Mouse (Mus musculus) retina, adult 2 months (tissue): ENCODE measurements at regions not wholly inside any gene's neighbourhood (a gene's known extent, or its start where the extent isn't known, plus 50 kb on each side); places are given as distances from the start of the nearest gene placed in this dataset.

ENCODE experiments used
- DNase-seq: peaks from one replicate; pipeline ENCODE4 v3.0.0-alpha.2; 2012; ENCODE audit warnings: low read depth, low spot score

DNA sequence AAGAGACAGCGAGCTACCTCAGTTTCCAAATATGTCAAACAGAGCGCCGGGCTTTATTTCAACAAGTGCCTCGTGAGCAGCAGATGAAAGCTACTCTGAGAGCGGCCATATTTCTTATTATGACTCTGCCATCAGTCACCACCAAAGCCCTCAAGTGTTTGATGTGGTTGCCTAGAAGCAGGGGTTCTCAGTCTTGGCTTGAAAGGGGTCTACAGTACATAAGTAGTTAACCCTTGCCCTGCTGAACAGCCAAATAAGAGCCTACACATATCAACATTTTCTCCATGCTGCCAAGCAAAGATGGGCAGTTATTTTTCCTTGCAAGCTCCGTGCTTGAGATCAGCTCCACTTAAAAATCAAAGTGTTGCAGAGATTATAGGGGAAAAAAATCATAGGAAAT, 788.8 kb downstream of the Nr2f2 start:
- no peak for DNase-seq

- no peak for DNase-seq
These were observed 789.9 kb downstream of the Nr2f2 start for GRCm38 (mm10) chr7:69576596-69576995.

DNA sequence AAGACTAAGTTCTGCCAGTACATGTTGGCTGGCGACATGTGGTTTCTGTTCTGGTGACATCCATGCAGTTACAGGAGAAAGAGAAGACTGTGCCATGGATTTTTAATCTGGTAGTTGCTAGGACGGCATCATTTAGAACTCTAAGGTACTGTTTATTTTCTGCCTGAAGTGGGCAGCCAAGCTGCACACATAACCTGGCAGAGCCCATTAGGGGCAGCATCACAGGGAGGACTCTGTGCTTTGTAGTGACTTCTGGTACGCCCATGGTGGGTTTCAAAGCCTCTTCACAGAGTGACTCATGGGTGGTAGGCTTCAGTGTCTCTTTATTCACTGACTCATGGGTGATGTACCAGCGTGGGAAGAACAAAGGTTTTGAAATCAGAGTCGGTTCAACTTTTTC, 792.8 kb downstream of the Nr2f2 start:
- no peak for DNase-seq

- DNase-seq = no peak
These were observed 793.7 kb downstream of the Nr2f2 start for GRCm38 (mm10) chr7:69572626-69573394.

DNA sequence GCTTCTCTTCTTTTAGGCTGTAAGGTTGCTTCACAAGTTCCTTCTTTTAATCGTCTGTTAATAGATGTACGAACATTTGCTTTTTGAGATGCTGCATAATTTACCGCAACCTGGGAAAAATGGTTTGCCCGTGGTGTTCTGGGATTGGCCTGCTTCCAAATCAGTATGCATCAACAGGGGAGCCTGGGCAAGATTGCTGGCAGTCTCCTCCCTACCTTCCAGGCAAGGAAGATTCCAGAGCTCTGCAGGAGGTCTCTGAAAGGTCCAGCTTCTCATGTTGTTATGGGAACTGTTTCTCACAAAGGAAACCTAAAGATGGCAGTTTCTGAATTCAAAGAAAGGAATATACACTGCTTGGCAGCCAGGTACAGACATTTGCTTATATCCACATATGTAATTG, 799.6 kb downstream of the Nr2f2 start:
- no peak for DNase-seq

GRCm38 (mm10) chr7:69564432-69564831, 802.1 kb downstream of the Nr2f2 start:
- no peak for DNase-seq

DNA sequence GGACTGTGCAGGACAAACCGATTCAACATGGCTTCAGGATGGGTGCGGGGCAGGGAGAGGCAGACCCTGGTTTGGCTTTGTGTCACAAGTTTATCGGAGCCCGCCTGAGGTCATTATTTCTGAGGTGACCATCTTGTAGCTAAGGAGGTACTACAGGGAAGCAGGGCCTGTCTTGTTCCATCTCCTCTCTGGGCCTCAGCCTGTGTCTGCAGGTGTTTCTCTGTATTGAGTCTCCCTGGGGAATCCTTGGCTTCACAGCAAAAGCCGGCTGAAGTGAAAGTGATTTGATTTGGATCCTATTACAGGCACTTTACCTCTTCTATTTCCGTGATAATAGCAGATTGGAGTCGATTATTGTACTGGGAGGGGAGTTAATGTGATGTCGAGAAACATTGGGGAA, 805.7 kb upstream of the Arrdc4 start:
- no peak for DNase-seq

GRCm38 (mm10) chr7:69553981-69554380, 804.9 kb upstream of the Arrdc4 start:
- no peak for DNase-seq

GRCm38 (mm10) chr7:69536072-69536471, 787.0 kb upstream of the Arrdc4 start:
- DNase-seq = no peak

GRCm38 (mm10) chr7:69513966-69514365, 764.9 kb upstream of the Arrdc4 start:
- no peak for DNase-seq

GRCm38 (mm10) chr7:69510389-69510788, 761.3 kb upstream of the Arrdc4 start:
- DNase-seq = no peak

- no peak for DNase-seq
These were observed 744.3 kb upstream of the Arrdc4 start for GRCm38 (mm10) chr7:69493062-69493930.

- peak; percentile 36 for DNase-seq
These were observed 741.8 kb upstream of the Arrdc4 start for GRCm38 (mm10) chr7:69490566-69491466.

DNA sequence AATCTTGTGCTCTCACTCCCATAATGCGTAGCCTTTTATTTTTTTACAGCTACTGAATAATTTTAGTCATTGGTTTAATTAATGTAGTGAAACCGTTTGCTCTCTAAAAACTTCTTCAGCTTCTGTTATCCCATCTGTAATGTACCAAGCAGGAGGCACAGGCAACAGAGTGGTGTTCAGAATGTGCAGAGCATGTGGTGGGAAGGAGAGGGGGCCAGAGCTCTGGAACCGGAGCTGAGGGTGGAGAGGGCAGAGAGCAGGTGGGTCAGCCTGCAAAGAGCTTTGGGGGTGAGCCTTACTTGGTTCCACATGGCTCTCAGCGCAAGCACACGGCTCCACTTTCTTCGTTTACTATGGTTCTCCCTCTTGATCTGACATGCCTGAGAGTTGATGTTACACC, 739.6 kb upstream of the Arrdc4 start:
- no peak for DNase-seq

- no peak for DNase-seq
These were observed 738.1 kb upstream of the Arrdc4 start for GRCm38 (mm10) chr7:69487111-69487510.

DNA sequence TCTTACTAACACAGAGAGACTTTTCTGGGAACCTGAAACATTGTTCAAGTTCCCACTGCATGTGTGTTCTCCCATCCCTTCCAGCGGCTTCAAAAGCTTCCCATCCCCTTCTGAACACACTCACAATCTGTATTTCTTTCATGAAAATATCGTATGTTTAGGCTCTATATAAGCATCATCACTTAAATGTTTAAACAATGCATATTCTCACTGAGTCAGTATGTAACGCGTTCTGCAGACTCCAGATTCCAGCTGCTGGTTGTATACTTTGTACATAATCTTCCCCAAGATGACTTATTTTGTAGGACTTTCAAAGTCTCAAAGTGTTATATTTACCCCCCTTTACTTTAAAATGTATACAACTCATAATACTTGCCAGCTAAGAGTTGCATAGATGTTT, 735.5 kb upstream of the Arrdc4 start:
- DNase-seq = no peak
